Mouse (Mus musculus) C2C12 (cell line): ENCODE results near the gene Supt20.

Source experiments
- CTCF ChIP-seq: IDR thresholded peaks from one replicate; pipeline ENCODE4 v1.5.1; 2011; ENCODE audit not compliant: control insufficient read depth, insufficient read depth, insufficient read length
- MAX ChIP-seq: IDR thresholded peaks from one replicate; pipeline ENCODE4 v1.6.1; 2011; ENCODE audit warnings: mild to moderate bottlenecking, control low read depth

DNA sequence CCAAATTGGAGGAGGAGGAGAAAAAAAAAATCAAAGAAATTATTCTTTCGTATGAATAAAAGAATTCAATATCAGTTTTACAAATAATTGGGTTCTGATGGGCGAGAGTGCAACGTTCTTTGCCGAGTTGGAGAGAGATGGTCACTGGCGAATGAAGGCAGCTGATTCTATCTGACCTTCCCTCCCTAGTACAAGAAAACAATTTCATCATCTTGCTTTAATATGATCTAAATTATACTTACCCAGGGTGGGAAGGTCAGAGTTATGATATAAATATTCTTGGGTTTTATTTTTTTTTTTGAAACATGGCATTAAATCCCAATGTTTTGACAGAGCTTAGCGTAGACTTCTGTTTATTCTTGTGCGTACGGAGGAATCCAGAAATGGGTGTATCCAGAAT lies 64.8 kb downstream of the Supt20 start:
- TF ChIP-seq CTCF (no peak), MAX (no peak)
